Mouse (Mus musculus): ENCODE measurements around the gene Cdh22. TPM values are rescaled to one million over a fixed set of nuclear protein-coding genes. Genes with fewer than 3 reads are reported as not detected.

Cdh22 gene
- polyA plus RNA-seq, 1 experiment from 2014 or later = 0.78 TPM

GRCm38 (mm10) chr2:165096367-165096766 is 138.3 kb downstream of the Cdh22 start:
- no peaks in the 10 kb centered on the region for H3K4me1 ChIP-seq
- WGBS = 21% methylated on average over 10 of the region's 10 CpGs
- H3K9ac ChIP-seq = no peak overlapping the region
- H3K36me3 ChIP-seq = no peaks in the 10 kb centered on the region
- H3K4me3 ChIP-seq (replicated peaks) = no peak overlapping the region
- no peak overlapping the region for H3K4me2 ChIP-seq
- H3K9me3 ChIP-seq (replicated peaks) = no peaks in the 10 kb centered on the region
- peaks cover 72% of the 10 kb centered on the region for H3K27me3 ChIP-seq
- H3K27ac ChIP-seq = no peak overlapping the region
- no peak for ATAC-seq (replicated peaks; ENCODE audit: low FRiP score)

- H3K9ac ChIP-seq = no peak overlapping the region
- 65% methylated on average over 7 of the region's 7 CpGs for WGBS
- H3K27me3 ChIP-seq = peaks cover 46% of the 10 kb centered on the region
- ATAC-seq (replicated peaks; ENCODE audit: low FRiP score) = no peak
- H3K9me3 ChIP-seq (replicated peaks) = no peaks in the 10 kb centered on the region
- no peak overlapping the region for H3K27ac ChIP-seq
- no peaks in the 10 kb centered on the region for H3K36me3 ChIP-seq
- H3K4me1 ChIP-seq = no peaks in the 10 kb centered on the region
- no peak overlapping the region for H3K4me3 ChIP-seq (replicated peaks)
- no peak overlapping the region for H3K4me2 ChIP-seq
These were observed 142.3 kb downstream of the Cdh22 start for GRCm38 (mm10) chr2:165092393-165092792.

GRCm38 (mm10) chr2:165091433-165091965 is 143.2 kb downstream of the Cdh22 start:
- no peaks in the 10 kb centered on the region for H3K9me3 ChIP-seq (replicated peaks)
- WGBS = 61% methylated on average over 8 of the region's 8 CpGs
- no peak overlapping the region for H3K4me2 ChIP-seq
- H3K4me1 ChIP-seq = no peaks in the 10 kb centered on the region
- no peaks in the 10 kb centered on the region for H3K36me3 ChIP-seq
- H3K4me3 ChIP-seq (replicated peaks) = no peak overlapping the region
- no peak overlapping the region for H3K27ac ChIP-seq
- H3K9ac ChIP-seq = no peak overlapping the region
- no peak for ATAC-seq (replicated peaks; ENCODE audit: low FRiP score)
- peaks cover 37% of the 10 kb centered on the region for H3K27me3 ChIP-seq

GRCm38 (mm10) chr2:165090650-165091049 is 144.0 kb downstream of the Cdh22 start, which contains the start of gene 1700025C18Rik:
Gene 1700025C18Rik, minus strand, starts transcription at chr2:165090750.
- peaks cover 28% of the 10 kb centered on the region for H3K27me3 ChIP-seq
- ATAC-seq (replicated peaks; ENCODE audit: low FRiP score) = no peak
- no peaks in the 10 kb centered on the region for H3K9me3 ChIP-seq (replicated peaks)
- H3K4me2 ChIP-seq = no peak within 1 kb of the TSS
- no peaks in the 10 kb centered on the region for H3K4me1 ChIP-seq
- no peak within 1 kb of the TSS for H3K4me3 ChIP-seq (replicated peaks)
- 80% methylated on average over 2 of the region's 2 CpGs for WGBS
- H3K27ac ChIP-seq = no peak within 1 kb of the TSS
- no peaks in the 10 kb centered on the region for H3K36me3 ChIP-seq
- H3K9ac ChIP-seq = no peak within 1 kb of the TSS

GRCm38 (mm10) chr2:165089470-165089869 is 145.2 kb downstream of the Cdh22 start:
- no peaks in the 10 kb centered on the region for H3K4me1 ChIP-seq
- peaks cover 27% of the 10 kb centered on the region for H3K27me3 ChIP-seq
- H3K4me3 ChIP-seq (replicated peaks) = no peak overlapping the region
- no peak overlapping the region for H3K9ac ChIP-seq
- no peaks in the 10 kb centered on the region for H3K36me3 ChIP-seq
- H3K4me2 ChIP-seq = no peak overlapping the region
- no peak for ATAC-seq (replicated peaks; ENCODE audit: low FRiP score)
- no peaks in the 10 kb centered on the region for H3K9me3 ChIP-seq (replicated peaks)
- H3K27ac ChIP-seq = no peak overlapping the region
- 39% methylated on average over 14 of the region's 14 CpGs for WGBS

- Histone ChIP-seq H3K9me3 (replicated peaks) (no peaks in the 10 kb centered on the region), H3K36me3 (no peaks in the 10 kb centered on the region), H3K9ac (no peak overlapping the region), H3K4me3 (replicated peaks) (no peak overlapping the region), H3K27ac (no peak overlapping the region), H3K27me3 (peaks cover 26% of the 10 kb centered on the region), H3K4me2 (no peak overlapping the region), H3K4me1 (no peaks in the 10 kb centered on the region)
- ATAC-seq (replicated peaks; ENCODE audit: low FRiP score) = no peak
- WGBS = 80% methylated on average over 4 of the region's 4 CpGs
These were observed 148.0 kb downstream of the Cdh22 start for GRCm38 (mm10) chr2:165086634-165087033.

GRCm38 (mm10) chr2:165081257-165081656 is 153.4 kb downstream of the Cdh22 start:
- H3K27ac ChIP-seq = no peak overlapping the region
- no peak overlapping the region for H3K4me3 ChIP-seq (replicated peaks)
- no peak overlapping the region for H3K4me2 ChIP-seq
- no peak overlapping the region for H3K9ac ChIP-seq
- WGBS = 30% methylated on average over 7 of the region's 7 CpGs
- H3K27me3 ChIP-seq = peaks cover 66% of the 10 kb centered on the region
- H3K4me1 ChIP-seq = peaks cover 17% of the 10 kb centered on the region; the same call in 1 of the 2 replicates
- no peaks in the 10 kb centered on the region for H3K36me3 ChIP-seq
- no peaks in the 10 kb centered on the region for H3K9me3 ChIP-seq (replicated peaks)
- ATAC-seq (replicated peaks; ENCODE audit: low FRiP score) = no peak

GRCm38 (mm10) chr2:165080657-165081056 is 154.0 kb downstream of the Cdh22 start:
- 27% methylated on average over 9 of the region's 9 CpGs for WGBS
- no peaks in the 10 kb centered on the region for H3K9me3 ChIP-seq (replicated peaks)
- no peak overlapping the region for H3K4me3 ChIP-seq (replicated peaks)
- peaks cover 23% of the 10 kb centered on the region; the same call in 1 of the 2 replicates for H3K4me1 ChIP-seq
- H3K4me2 ChIP-seq = no peak overlapping the region
- ATAC-seq (replicated peaks; ENCODE audit: low FRiP score) = no peak
- H3K27ac ChIP-seq = no peak overlapping the region
- H3K9ac ChIP-seq = no peak overlapping the region
- H3K27me3 ChIP-seq = peaks cover 72% of the 10 kb centered on the region
- no peaks in the 10 kb centered on the region for H3K36me3 ChIP-seq

GRCm38 (mm10) chr2:165078605-165079004 is 156.0 kb downstream of the Cdh22 start:
- Histone ChIP-seq H3K9ac (no peak overlapping the region), H3K4me3 (replicated peaks) (no peak overlapping the region)
- ATAC-seq (replicated peaks; ENCODE audit: low FRiP score) = no peak

GRCm38 (mm10) chr2:165078045-165078444 is 156.6 kb downstream of the Cdh22 start:
- no peak overlapping the region for H3K4me2 ChIP-seq
- peaks cover 86% of the 10 kb centered on the region for H3K27me3 ChIP-seq
- ATAC-seq (replicated peaks; ENCODE audit: low FRiP score) = no peak
- H3K36me3 ChIP-seq = no peaks in the 10 kb centered on the region
- H3K9ac ChIP-seq = no peak overlapping the region
- H3K4me1 ChIP-seq = peaks cover 24% of the 10 kb centered on the region; the same call in 1 of the 2 replicates
- no peak overlapping the region for H3K4me3 ChIP-seq (replicated peaks)
- WGBS = 61% methylated on average over 8 of the region's 8 CpGs
- no peak overlapping the region for H3K27ac ChIP-seq
- H3K9me3 ChIP-seq (replicated peaks) = no peaks in the 10 kb centered on the region

More at GRCm38 (mm10) chr2:165078605-165079004, 156.0 kb downstream of the Cdh22 start:
- H3K4me1 ChIP-seq = peaks cover 24% of the 10 kb centered on the region; the same call in 1 of the 2 replicates
- no peaks in the 10 kb centered on the region for H3K9me3 ChIP-seq (replicated peaks)
- 10% methylated on average over 10 of the region's 10 CpGs for WGBS
- peaks cover 80% of the 10 kb centered on the region for H3K27me3 ChIP-seq
- no peaks in the 10 kb centered on the region for H3K36me3 ChIP-seq
- H3K27ac ChIP-seq = no peak overlapping the region
- no peak overlapping the region for H3K4me2 ChIP-seq

- Histone ChIP-seq H3K4me2 (no peak overlapping the region), H3K27ac (no peak overlapping the region), H3K36me3 (no peaks in the 10 kb centered on the region), H3K4me3 (replicated peaks) (no peak overlapping the region), H3K9ac (no peak overlapping the region), H3K9me3 (replicated peaks) (no peaks in the 10 kb centered on the region), H3K27me3 (peaks cover 94% of the 10 kb centered on the region), H3K4me1 (peaks cover 24% of the 10 kb centered on the region; the same call in 1 of the 2 replicates)
- ATAC-seq (replicated peaks; ENCODE audit: low FRiP score) = no peak
- 4% methylated on average over 9 of the region's 9 CpGs for WGBS
These were observed 157.6 kb downstream of the Cdh22 start for GRCm38 (mm10) chr2:165077055-165077454.

- Histone ChIP-seq H3K27ac (no peak overlapping the region), H3K4me2 (no peak overlapping the region), H3K9me3 (replicated peaks) (no peaks in the 10 kb centered on the region), H3K27me3 (peaks cover 94% of the 10 kb centered on the region), H3K4me3 (replicated peaks) (no peak overlapping the region), H3K9ac (no peak overlapping the region), H3K4me1 (peaks cover 33% of the 10 kb centered on the region), H3K36me3 (no peaks in the 10 kb centered on the region)
- 43% methylated on average over 2 of the region's 2 CpGs for WGBS
- ATAC-seq (replicated peaks; ENCODE audit: low FRiP score) = peak; percentile 59; the same call in 1 of the 2 replicates
These were observed 159.7 kb downstream of the Cdh22 start for GRCm38 (mm10) chr2:165074937-165075336.

All from kidney, embryonic 15.5 days (tissue).